Mouse (Mus musculus) lung, embryonic 14.5 days (tissue): ENCODE measurements around the gene Ap5s1. TPM values are rescaled to one million over a fixed set of nuclear protein-coding genes. Genes with fewer than 3 reads are reported as not detected.

Source experiments
- ATAC-seq: fragments of 200-750 bp; cut with Nextera tagmentation; 2 replicates; pipeline ENCODE4 v1.8.0; 2017; ENCODE audit warnings: mild to moderate bottlenecking, moderate TSS enrichment, moderate library complexity; ENCODE audit not compliant: insufficient read depth
- DNase-seq: peaks from one replicate; pipeline ENCODE4 v3.0.0-alpha.2; 2015
- H3K27ac ChIP-seq: fragments of 300-500 bp; sonication (generic); 2 replicates; pipeline ENCODE4 v1.5.1; 2014; ENCODE audit warnings: low read depth, mild to moderate bottlenecking, moderate library complexity
- H3K27me3 ChIP-seq: fragments of 300-500 bp; sonication (generic); 2 replicates; pipeline ENCODE4 v1.6.1; 2014; ENCODE audit warnings: low read length, control low read depth; ENCODE audit not compliant: insufficient read depth
- H3K36me3 ChIP-seq: fragments of 300-500 bp; sonication (generic); 2 replicates; pipeline ENCODE4 v1.6.1; 2014; ENCODE audit warnings: control low read depth; ENCODE audit not compliant: insufficient read depth
- H3K4me1 ChIP-seq: fragments of 300-500 bp; sonication (generic); 2 replicates; pipeline ENCODE4 v1.6.1; 2014; ENCODE audit warnings: antibody characterized with exemption, control low read depth; ENCODE audit not compliant: insufficient read depth
- H3K4me2 ChIP-seq: fragments of 300-500 bp; sonication (generic); 2 replicates; pipeline ENCODE4 v1.6.1; 2014; ENCODE audit warnings: mild to moderate bottlenecking
- H3K4me3 ChIP-seq: fragments of 300-500 bp; sonication (generic); 2 replicates; pipeline ENCODE4 v1.5.1; 2014; ENCODE audit warnings: low read depth, low read length
- H3K9ac ChIP-seq: fragments of 300-500 bp; sonication (generic); 2 replicates; pipeline ENCODE4 v1.6.1; 2014
- H3K9me3 ChIP-seq: fragments of 300-500 bp; sonication (generic); 2 replicates; pipeline ENCODE4 v1.6.1; 2016; ENCODE audit warnings: low read depth, low read length, control low read depth
- CTCF ChIP-seq: IDR thresholded peaks from 2 replicates; pipeline ENCODE4 v1.5.1; 2016; ENCODE audit warnings: antibody characterized with exemption, low read depth
- WGBS: fragments of 180-500 bp; shearing (Covaris S2); extraction: QIAGEN DNeasy Blood & Tissue Kit; methylation state at CpG from one replicate; pipeline ENCODE4 v1.1.7; 2014; 5-methylcytosine and 5-hydroxymethylcytosine counted together
- polyA plus RNA-seq: library from polyadenylated mRNA; unstranded; fragments of >200 nt; fragmentation: Nextera tagmentation; extraction: Ambion mirVana; gene quantifications from 2 replicates; pipeline ENCODE4 v1.2.1, GENCODE M21; 2014

Gene Ap5s1
- polyA plus RNA-seq, 1 experiment from 2014 or later, result 24.5 TPM

GRCm38 (mm10) chr2:131176491-131176890 is 30.4 kb upstream of the Ap5s1 start:
- peaks cover 21% of the 10 kb centered on the region for H3K4me1 ChIP-seq

GRCm38 (mm10) chr2:131177932-131178331 is 28.9 kb upstream of the Ap5s1 start:
- H3K9ac ChIP-seq, result peak overlapping the region; percentile 94; the same call in 1 of the 2 replicates
- peaks cover 21% of the 10 kb centered on the region for H3K4me1 ChIP-seq
- H3K27ac ChIP-seq, result no peak overlapping the region; the same call in 1 of the 2 replicates
- peak overlapping the region; percentile 76 for H3K4me3 ChIP-seq
- DNase-seq (no peak), ATAC-seq (no peak)
- WGBS, result 80% methylated on average over 9 of the region's 9 CpGs
- H3K27me3 ChIP-seq, result peaks cover 3% of the 10 kb centered on the region
- peak overlapping the region; percentile 97 for H3K4me2 ChIP-seq
- H3K9me3 ChIP-seq, result no peaks in the 10 kb centered on the region
- TF ChIP-seq CTCF, result no peak
- peaks cover 14% of the 10 kb centered on the region; the same call in 1 of the 2 replicates for H3K36me3 ChIP-seq

More at GRCm38 (mm10) chr2:131176491-131176890, 30.4 kb upstream of the Ap5s1 start:
- Histone ChIP-seq H3K9me3 (no peaks in the 10 kb centered on the region), H3K4me2 (peak overlapping the region; percentile 97), H3K9ac (no peak overlapping the region), H3K36me3 (peaks cover 14% of the 10 kb centered on the region; the same call in 1 of the 2 replicates), H3K27ac (peak overlapping the region; percentile 67), H3K27me3 (peaks cover 17% of the 10 kb centered on the region), H3K4me3 (0 out of 2 replicates have a peak overlapping the region, but pooled peaks have one; percentile 0)
- no peak for TF ChIP-seq CTCF
- 59% methylated on average over 5 of the region's 5 CpGs for WGBS
- peak; percentile 72 for DNase-seq
- peak; percentile 13; the same call in 1 of the 2 replicates for ATAC-seq

GRCm38 (mm10) chr2:131178828-131179245 is 28.0 kb upstream of the Ap5s1 start:
- peak overlapping the region; percentile 90; the same call in 1 of the 2 replicates for H3K27ac ChIP-seq
- no peaks in the 10 kb centered on the region for H3K9me3 ChIP-seq
- H3K4me1 ChIP-seq, result peaks cover 21% of the 10 kb centered on the region
- H3K4me3 ChIP-seq, result peak overlapping the region; percentile 76
- DNase-seq, result peak; percentile 11
- H3K4me2 ChIP-seq, result peak overlapping the region; percentile 97
- no peak for ATAC-seq
- 24% methylated on average over 26 of the region's 26 CpGs for WGBS
- H3K9ac ChIP-seq, result peak overlapping the region; percentile 94
- peaks cover 14% of the 10 kb centered on the region; the same call in 1 of the 2 replicates for H3K36me3 ChIP-seq
- H3K27me3 ChIP-seq, result no peaks in the 10 kb centered on the region
- TF ChIP-seq CTCF, result no peak

- H3K9me3 ChIP-seq, result no peaks in the 10 kb centered on the region
- H3K27ac ChIP-seq, result peak overlapping the region; percentile 90
- peaks cover 21% of the 10 kb centered on the region for H3K4me1 ChIP-seq
- DNase-seq, result peak; percentile 77
- under 1% methylated on average over 67 of the region's 67 CpGs for WGBS
- H3K27me3 ChIP-seq, result no peaks in the 10 kb centered on the region
- H3K4me2 ChIP-seq, result peak overlapping the region; percentile 97
- H3K4me3 ChIP-seq, result peak overlapping the region; percentile 76
- H3K36me3 ChIP-seq, result peaks cover 14% of the 10 kb centered on the region; the same call in 1 of the 2 replicates
- H3K9ac ChIP-seq, result peak overlapping the region; percentile 94
- TF ChIP-seq CTCF, result no peak
- peak; percentile 52 for ATAC-seq
These were observed 27.5 kb upstream of the Ap5s1 start for GRCm38 (mm10) chr2:131179246-131179886.

- WGBS, result 2% methylated on average over 47 of the region's 57 CpGs
- peaks cover 21% of the 10 kb centered on the region for H3K4me1 ChIP-seq
- peak within 1 kb of the TSS; percentile 90 for H3K27ac ChIP-seq
- H3K4me2 ChIP-seq, result peak within 1 kb of the TSS; percentile 97
- H3K4me3 ChIP-seq, result peak within 1 kb of the TSS; percentile 76
- H3K27me3 ChIP-seq, result no peaks in the 10 kb centered on the region
- TF ChIP-seq CTCF, result peak; percentile 46; the same call in 1 of the 2 replicates
- H3K36me3 ChIP-seq, result peaks cover 14% of the 10 kb centered on the region; the same call in 1 of the 2 replicates
- peak; percentile 92 for DNase-seq
- peak; percentile 81 for ATAC-seq
- H3K9ac ChIP-seq, result peak within 1 kb of the TSS; percentile 94
- H3K9me3 ChIP-seq, result no peaks in the 10 kb centered on the region
These were observed 26.8 kb upstream of the Ap5s1 start, which contains the start of gene Cenpb for GRCm38 (mm10) chr2:131179990-131180587. TSS of gene Cenpb (minus strand) at chr2:131180067.

GRCm38 (mm10) chr2:131186343-131186742 is 20.5 kb upstream of the Ap5s1 start:
- Histone ChIP-seq H3K4me3 (peak overlapping the region; percentile 71), H3K9ac (peak overlapping the region; percentile 80), H3K27ac (peak overlapping the region; percentile 76), H3K36me3 (peaks cover 11% of the 10 kb centered on the region), H3K9me3 (no peaks in the 10 kb centered on the region), H3K27me3 (no peaks in the 10 kb centered on the region), H3K4me2 (peak overlapping the region; percentile 88), H3K4me1 (peaks cover 8% of the 10 kb centered on the region; the same call in 1 of the 2 replicates)
- no peak for TF ChIP-seq CTCF
- ATAC-seq (peak; percentile 17; the same call in 1 of the 2 replicates), DNase-seq (no peak)
- 2% methylated on average over 14 of the region's 14 CpGs for WGBS
